Mouse (Mus musculus) embryonic fibroblast, embryonic 13.5 days (primary cell): Measurements from ENCODE around the gene Cab39l.

Experiments
- CTCF ChIP-seq: IDR thresholded peaks from 2 replicates; pipeline ENCODE4 v1.5.1; 2011; ENCODE audit warnings: mild to moderate bottlenecking, control low read depth, low read length, moderate library complexity, borderline replicate concordance; ENCODE audit not compliant: insufficient read depth
- POLR2A ChIP-seq: IDR thresholded peaks from 2 replicates; pipeline ENCODE4 v1.6.1; 2011; ENCODE audit warnings: low read depth, mild to moderate bottlenecking, control low read depth, low read length, moderate library complexity

DNA sequence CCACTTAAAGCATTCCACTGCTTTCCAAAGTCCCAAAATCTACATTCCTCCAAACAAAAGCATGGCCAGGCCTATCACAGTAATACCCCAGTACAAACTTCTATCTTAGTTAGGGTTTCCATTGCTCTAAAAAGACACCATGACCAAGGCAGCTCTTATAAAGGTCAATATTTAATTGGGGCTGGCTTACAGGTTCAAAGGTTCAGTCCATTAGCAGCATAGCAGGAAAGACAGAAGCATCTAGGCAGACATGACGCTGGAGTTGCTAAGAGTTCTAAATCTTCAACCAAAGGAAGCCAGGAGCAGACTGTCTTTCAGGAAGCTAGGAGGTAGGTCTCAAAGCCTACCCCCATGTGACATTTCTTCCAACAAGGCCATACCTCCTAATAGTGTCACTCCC lies 10.2 kb upstream of the Cab39l start:
- TF ChIP-seq CTCF (no peak), POLR2A (no peak)
